Mouse (Mus musculus) limb, embryonic 14.5 days (tissue): ENCODE data around the gene 1700001P01Rik. TPM values are rescaled to one million over a fixed set of nuclear protein-coding genes. Genes with fewer than 3 reads are reported as not detected.

Experiments used
- ATAC-seq: fragments of 200-750 bp; cut with Nextera tagmentation; 2 replicates; pipeline ENCODE4 v1.8.0; 2017; ENCODE audit warnings: low read depth, moderate number of reproducible peaks, moderate TSS enrichment; ENCODE audit not compliant: low FRiP score
- DNase-seq: peaks from one replicate; pipeline ENCODE4 v3.0.0-alpha.2; 2015; ENCODE audit warnings: low spot score
- H3K27ac ChIP-seq: fragments of 300-500 bp; sonication (generic); replicated peaks from 2 replicates; pipeline ENCODE4 v1.5.1; 2014; ENCODE audit warnings: low read depth, mild to moderate bottlenecking, low read length, moderate library complexity, mixed read lengths
- H3K27me3 ChIP-seq: fragments of 300-500 bp; sonication (generic); 2 replicates; pipeline ENCODE4 v1.6.1; 2014; ENCODE audit warnings: low read length, mixed read lengths; ENCODE audit not compliant: control insufficient read depth, insufficient read depth
- H3K36me3 ChIP-seq: fragments of 300-500 bp; sonication (generic); 2 replicates; pipeline ENCODE4 v1.6.1; 2014; ENCODE audit warnings: mild to moderate bottlenecking, low read length, moderate library complexity, mixed read lengths; ENCODE audit not compliant: control insufficient read depth, insufficient read depth
- H3K4me1 ChIP-seq: fragments of 300-500 bp; sonication (generic); 2 replicates; pipeline ENCODE4 v1.6.1; 2014; ENCODE audit warnings: antibody characterized with exemption, low read length, mixed read lengths; ENCODE audit not compliant: control insufficient read depth, insufficient read depth
- H3K4me2 ChIP-seq: fragments of 300-500 bp; sonication (generic); replicated peaks from 2 replicates; pipeline ENCODE4 v1.6.1; 2014; ENCODE audit warnings: low read depth, mild to moderate bottlenecking, low read length, moderate library complexity; ENCODE audit not compliant: severe bottlenecking
- H3K4me3 ChIP-seq: fragments of 300-500 bp; sonication (generic); replicated peaks from 2 replicates; pipeline ENCODE4 v1.5.1; 2014; ENCODE audit warnings: low read length
- H3K9ac ChIP-seq: fragments of 300-500 bp; sonication (generic); 2 replicates; pipeline ENCODE4 v1.6.1; 2014; ENCODE audit warnings: mild to moderate bottlenecking, low read depth, low read length, moderate library complexity; ENCODE audit not compliant: severe bottlenecking
- H3K9me3 ChIP-seq: fragments of 300-500 bp; sonication (generic); 2 replicates; pipeline ENCODE4 v1.6.1; 2016; ENCODE audit warnings: low read length; ENCODE audit not compliant: control insufficient read depth
- POLR2A ChIP-seq: fragments of 200-500 bp; IDR thresholded peaks from 2 replicates; pipeline ENCODE4 v1.8.0; 2012; ENCODE audit warnings: inconsistent platforms, mild to moderate bottlenecking, moderate library complexity, borderline replicate concordance; ENCODE audit not compliant: insufficient read depth, insufficient read length; ENCODE audit errors: extremely low read depth
- WGBS: fragments of 180-500 bp; shearing (Covaris S2); extraction: QIAGEN DNeasy Blood & Tissue Kit; methylation state at CpG from one replicate; pipeline ENCODE4 v1.1.7; 2014; 5-methylcytosine and 5-hydroxymethylcytosine counted together
- polyA plus RNA-seq, 2 experiments: library from polyadenylated mRNA; depleted of rRNA in 1 of 2; stranded (reverse) in 1 of 2; unstranded in 1 of 2; fragments of >200 nt; fragmentation: Nextera tagmentation in 1 of 2; extraction: Ambion mirVana in 1 of 2; gene quantifications; 2 replicates each; pipeline versions ENCODE4 v1.2.1 to v1.2.3; 2012 to 2014

The 1700001P01Rik gene
- polyA plus RNA-seq, 2 experiments = 0.34 TPM; not detected in 1

DNA sequence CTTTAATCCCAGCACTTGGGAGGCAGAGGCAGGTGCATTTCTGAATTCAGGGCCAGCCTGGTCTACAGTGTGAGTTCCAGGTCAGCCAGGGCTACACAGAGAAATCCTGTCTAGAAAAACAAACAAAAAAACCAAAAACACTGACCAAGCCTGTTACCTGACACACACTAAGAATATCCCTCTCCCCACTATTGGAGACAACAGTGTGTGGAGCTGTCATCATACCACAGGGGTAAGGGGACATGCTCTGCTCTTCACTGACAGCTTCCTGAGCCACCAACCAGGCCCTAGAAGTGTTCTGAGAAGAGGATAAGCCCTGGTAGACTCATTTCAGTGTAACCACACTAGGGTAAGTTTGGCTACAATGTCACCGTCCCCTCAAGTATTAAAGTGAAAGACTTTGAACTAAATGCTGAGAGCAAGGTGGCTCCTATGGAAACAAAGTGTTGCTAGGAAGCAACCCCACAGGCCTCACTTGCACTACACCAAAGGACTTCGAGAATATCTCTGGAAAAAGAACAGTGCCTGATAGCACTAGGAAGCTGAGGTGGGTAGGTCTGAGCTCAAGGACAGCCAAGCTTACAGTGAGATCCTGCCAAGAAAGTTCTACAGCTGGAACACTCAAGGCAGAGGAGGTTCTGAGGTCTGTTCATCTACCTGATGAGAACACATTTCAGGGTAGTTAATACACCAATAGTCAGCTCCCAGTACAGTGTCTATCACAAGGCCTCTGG lies 4.4 kb upstream of the 1700001P01Rik start:
- H3K4me1 ChIP-seq = peaks cover 8% of the 10 kb centered on the region
- H3K36me3 ChIP-seq = peaks cover 48% of the 10 kb centered on the region
- 86% methylated on average over 2 of the region's 2 CpGs for WGBS
- H3K9ac ChIP-seq = peak overlapping the region; percentile 99; the same call in 1 of the 2 replicates
- no peak for DNase-seq
- H3K27me3 ChIP-seq = no peaks in the 10 kb centered on the region
- no peaks in the 10 kb centered on the region for H3K9me3 ChIP-seq
- H3K4me3 ChIP-seq = peak overlapping the region; percentile 98
- no peak overlapping the region for H3K27ac ChIP-seq
- H3K4me2 ChIP-seq = peak overlapping the region; percentile 70; the same call in 1 of the 2 replicates
- TF ChIP-seq POLR2A = no peak
- no peak for ATAC-seq

DNA sequence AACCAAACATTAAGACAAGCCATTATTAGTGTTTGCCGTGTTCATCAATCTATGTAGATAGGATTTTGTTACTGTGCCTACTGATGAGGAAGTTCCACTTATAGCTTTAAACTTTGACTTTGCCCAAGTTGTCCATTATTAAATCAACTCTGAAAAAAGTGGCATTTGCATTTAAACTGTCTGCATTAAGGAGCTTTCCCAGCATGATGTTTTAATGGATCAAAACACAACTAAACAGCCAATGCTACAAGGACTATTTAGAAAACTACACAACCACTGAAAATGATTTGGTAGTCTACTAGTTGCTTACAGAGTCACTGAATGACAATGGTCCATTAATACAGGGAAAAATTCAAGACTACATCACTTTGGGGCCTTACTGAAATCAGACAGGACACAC lies 3.2 kb upstream of the 1700001P01Rik start:
- no peak for TF ChIP-seq POLR2A
- no peak for DNase-seq
- WGBS = 97% methylated on average over 1 of the region's 1 CpGs
- Histone ChIP-seq H3K27me3 (no peaks in the 10 kb centered on the region), H3K9ac (no peak overlapping the region), H3K36me3 (peaks cover 48% of the 10 kb centered on the region), H3K4me3 (no peak overlapping the region), H3K27ac (no peak overlapping the region), H3K4me2 (no peak overlapping the region), H3K9me3 (no peaks in the 10 kb centered on the region), H3K4me1 (peaks cover 8% of the 10 kb centered on the region)
- no peak for ATAC-seq

DNA sequence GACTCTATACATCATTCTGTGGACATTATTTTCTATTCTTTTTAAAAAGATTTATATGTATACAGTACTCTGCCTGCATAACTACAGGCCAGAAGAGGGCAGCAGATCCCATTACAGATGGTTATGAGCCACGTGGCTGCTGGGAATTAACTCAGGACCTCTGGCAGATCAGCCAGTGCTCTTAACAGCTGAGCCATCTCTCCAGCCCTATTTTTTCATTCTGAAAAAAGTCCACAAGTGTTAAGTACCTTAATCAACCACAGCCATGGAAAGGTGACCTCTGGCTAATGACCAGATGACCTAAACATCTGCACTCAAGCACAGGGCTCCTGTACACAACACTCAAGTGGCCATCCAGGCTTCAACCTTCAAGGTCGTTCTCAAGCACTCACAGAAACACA lies 1.4 kb upstream of the 1700001P01Rik start:
- no peak for TF ChIP-seq POLR2A
- 0 out of 2 replicates have a peak, but pooled peaks have one; percentile 11 for ATAC-seq
- peaks cover 48% of the 10 kb centered on the region for H3K36me3 ChIP-seq

DNA sequence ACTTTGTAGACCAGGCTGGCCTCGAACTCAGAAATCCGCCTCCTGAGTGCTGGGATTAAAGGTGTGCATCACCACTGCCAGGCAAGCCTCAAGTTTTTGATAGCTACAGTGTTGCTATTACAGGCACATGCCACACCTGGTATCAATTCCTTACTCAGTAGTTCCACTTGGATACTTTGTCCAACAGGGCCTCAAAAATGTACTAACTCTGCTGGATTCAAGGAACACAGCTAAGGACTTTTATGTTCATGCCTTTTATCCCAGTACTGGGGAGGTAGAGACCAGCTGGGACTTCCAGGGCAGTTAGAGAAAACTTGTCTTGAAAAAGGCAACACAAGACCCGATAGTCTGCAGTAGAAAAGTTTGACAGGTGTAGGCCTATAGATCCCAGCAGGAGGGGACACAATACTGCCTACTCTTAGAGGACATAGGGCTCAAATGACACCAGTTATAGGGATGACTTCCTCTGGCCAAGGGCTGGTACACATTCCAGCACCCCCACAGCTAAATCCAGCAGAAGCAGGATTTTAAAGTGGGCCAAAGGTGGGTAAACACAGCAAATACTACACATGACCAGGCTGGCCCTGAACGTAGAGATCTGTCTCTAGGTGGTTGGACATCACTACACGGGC lies 895 bp upstream of the 1700001P01Rik start:
- TF ChIP-seq POLR2A = no peak
- Histone ChIP-seq H3K4me2 (no peak overlapping the region), H3K27me3 (no peaks in the 10 kb centered on the region), H3K4me1 (peaks cover 8% of the 10 kb centered on the region), H3K27ac (no peak overlapping the region), H3K9me3 (no peaks in the 10 kb centered on the region), H3K4me3 (no peak overlapping the region), H3K9ac (no peak overlapping the region), H3K36me3 (peaks cover 48% of the 10 kb centered on the region)
- 0 out of 2 replicates have a peak, but pooled peaks have one; percentile 12 for ATAC-seq
- DNase-seq = no peak
- WGBS = 63% methylated on average over 5 of the region's 5 CpGs

More for the DNA sequence above, 1.4 kb upstream of the 1700001P01Rik start:
- H3K4me2 ChIP-seq = no peak overlapping the region
- no peak overlapping the region for H3K9ac ChIP-seq
- H3K4me1 ChIP-seq = peaks cover 8% of the 10 kb centered on the region
- no peak for DNase-seq
- WGBS = 52% methylated on average over 2 of the region's 2 CpGs
- no peaks in the 10 kb centered on the region for H3K27me3 ChIP-seq
- H3K9me3 ChIP-seq = no peaks in the 10 kb centered on the region
- H3K4me3 ChIP-seq = no peak overlapping the region
- H3K27ac ChIP-seq = no peak overlapping the region

DNA sequence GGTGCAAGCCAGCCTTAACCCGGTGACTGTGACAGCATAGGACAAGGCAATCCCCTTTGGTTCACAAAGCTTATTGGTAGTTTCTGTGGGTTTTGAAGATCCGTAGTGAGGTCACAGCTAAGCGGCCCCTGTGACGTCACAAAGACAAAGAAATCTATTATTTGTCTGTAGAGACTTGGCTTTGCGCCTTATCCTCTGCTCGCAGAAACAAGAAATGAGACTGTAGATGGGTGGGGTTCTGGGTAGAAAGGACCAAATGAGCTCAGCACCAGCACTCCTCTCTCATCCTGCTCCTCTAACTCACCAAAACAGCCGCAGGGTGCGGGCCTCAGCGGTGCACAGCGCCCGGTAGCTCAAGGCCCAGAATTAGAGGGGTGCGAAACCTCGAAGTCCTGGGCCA lies 532 bp downstream of the 1700001P01Rik start:
- Histone ChIP-seq H3K27me3 (no peaks in the 10 kb centered on the region), H3K9ac (no peak overlapping the region), H3K4me1 (peaks cover under 1% of the 10 kb centered on the region; the same call in 1 of the 2 replicates), H3K9me3 (no peaks in the 10 kb centered on the region), H3K4me2 (no peak overlapping the region), H3K4me3 (no peak overlapping the region), H3K27ac (no peak overlapping the region), H3K36me3 (peaks cover 36% of the 10 kb centered on the region)
- ATAC-seq (no peak; the same call in 1 of the 2 replicates), DNase-seq (no peak)
- WGBS = 77% methylated on average over 13 of the region's 13 CpGs
- TF ChIP-seq POLR2A = no peak
